In genomic region chr3:17616439-17617070, GRCm38 (mm10) we compare ENCODE assay signal across 8 mouse cellular contexts.
DNase-seq lines count a peak whose midpoint lies in the region; ATAC-seq and TF ChIP-seq lines count a peak whose summit lies in the region.

No protein-coding gene starts in this region.

- ATAC-seq in frontal cortex, adult (ENCODE audit: low TSS enrichment): peak; percentile 47; the same call in 1 of the 2 replicates
- peak; percentile 80 for ATAC-seq in lung, embryonic 15.5 days (ENCODE audit: borderline replicate concordance, extremely low read depth, low FRiP score, low TSS enrichment)
- no peak for ATAC-seq in monocyte, adult 5-6 weeks (replicated peaks; ENCODE audit: insufficient number of reproducible peaks, low FRiP score, low TSS enrichment, poor library complexity, severe bottlenecking)
- ATAC-seq in activated CD4-positive, CD25-positive, alpha-beta regulatory T cell, adult 4 months: no peak

- H3K27ac ChIP-seq in liver, adult 2 months (replicated peaks; ENCODE audit: insufficient read depth, low read depth, low read length): no peak overlapping the region
- H3K27ac ChIP-seq in lung, embryonic 15.5 days: no peak overlapping the region

- peak; percentile 64 for DNase-seq in liver, adult 2 months (ENCODE audit: extremely low read depth, low read depth, low spot score)
- no peak for DNase-seq in liver
- DNase-seq in kidney, postnatal 14 days: peak; percentile 1
- DNase-seq in right cerebral cortex, adult 18-20 months: peak; percentile 53

- H3K27me3 ChIP-seq in liver, adult 2 months (ENCODE audit: control insufficient read depth, insufficient read depth, low read length): no peaks in the 10 kb centered on the region; the same call in 1 of the 2 replicates
- no peaks in the 10 kb centered on the region for H3K27me3 ChIP-seq in lung, embryonic 15.5 days

- no peak overlapping the region for H3K4me2 ChIP-seq in lung, embryonic 15.5 days

- no peaks in the 10 kb centered on the region for H3K9me3 ChIP-seq in lung, embryonic 15.5 days

- WGBS in liver, adult 2 months: 30% methylated on average over 2 of the region's 2 CpGs
- 36% methylated on average over 2 of the region's 2 CpGs for WGBS in lung, embryonic 15.5 days

- no peak overlapping the region for H3K9ac ChIP-seq in liver, adult 2 months (ENCODE audit: low read depth, low read length)
- no peak overlapping the region for H3K9ac ChIP-seq in lung, embryonic 15.5 days

- H3K4me1 ChIP-seq in liver, adult 2 months (ENCODE audit: control insufficient read depth, insufficient read depth, low read length): no peaks in the 10 kb centered on the region
- H3K4me1 ChIP-seq in lung, embryonic 15.5 days: no peaks in the 10 kb centered on the region

- TF ChIP-seq POLR2A in liver, adult 2 months (IDR thresholded peaks at IDR 0.05; ENCODE audit: extremely low read depth, insufficient read depth, low read length): no peak

- H3K36me3 ChIP-seq in liver, adult 2 months (ENCODE audit: control insufficient read depth, insufficient read depth, low read length): no peaks in the 10 kb centered on the region
- H3K36me3 ChIP-seq in lung, embryonic 15.5 days: no peaks in the 10 kb centered on the region

- no peak overlapping the region for H3K4me3 ChIP-seq in liver, adult 2 months (ENCODE audit: insufficient read depth, low read depth, low read length)
- H3K4me3 ChIP-seq in lung, embryonic 15.5 days: no peak overlapping the region

- H3K79me2 ChIP-seq in liver, adult 2 months (ENCODE audit: control insufficient read depth, insufficient read depth, low read length): no peaks in the 10 kb centered on the region

- TF ChIP-seq CTCF in liver, adult 2 months (IDR thresholded peaks at IDR 0.05; ENCODE audit: low read depth, low read length): no peak

Comparison
In these comparisons a context has a peak if more than half of its experiments do, and no peak if none do; other contexts are left out.
1. ATAC-seq: peak in frontal cortex, adult (single experiment) and lung, embryonic 15.5 days (single experiment); none in monocyte, adult 5-6 weeks (single experiment) and activated CD4-positive, CD25-positive, alpha-beta regulatory T cell, adult 4 months (single experiment).